Mouse (Mus musculus): ENCODE results near the gene Brms1l. TPM values are rescaled to one million over a fixed set of nuclear protein-coding genes. Genes with fewer than 3 reads are reported as not detected.
"Not testable (repeated sequence)": the region's sequence is repeated elsewhere in the genome, so short reads cannot be mapped to it uniquely, and the experiment has no call there.

Gene Brms1l
- total RNA-seq (2021), result 10 to 100 TPM; 68.9 to 71.3 TPM

DNA sequence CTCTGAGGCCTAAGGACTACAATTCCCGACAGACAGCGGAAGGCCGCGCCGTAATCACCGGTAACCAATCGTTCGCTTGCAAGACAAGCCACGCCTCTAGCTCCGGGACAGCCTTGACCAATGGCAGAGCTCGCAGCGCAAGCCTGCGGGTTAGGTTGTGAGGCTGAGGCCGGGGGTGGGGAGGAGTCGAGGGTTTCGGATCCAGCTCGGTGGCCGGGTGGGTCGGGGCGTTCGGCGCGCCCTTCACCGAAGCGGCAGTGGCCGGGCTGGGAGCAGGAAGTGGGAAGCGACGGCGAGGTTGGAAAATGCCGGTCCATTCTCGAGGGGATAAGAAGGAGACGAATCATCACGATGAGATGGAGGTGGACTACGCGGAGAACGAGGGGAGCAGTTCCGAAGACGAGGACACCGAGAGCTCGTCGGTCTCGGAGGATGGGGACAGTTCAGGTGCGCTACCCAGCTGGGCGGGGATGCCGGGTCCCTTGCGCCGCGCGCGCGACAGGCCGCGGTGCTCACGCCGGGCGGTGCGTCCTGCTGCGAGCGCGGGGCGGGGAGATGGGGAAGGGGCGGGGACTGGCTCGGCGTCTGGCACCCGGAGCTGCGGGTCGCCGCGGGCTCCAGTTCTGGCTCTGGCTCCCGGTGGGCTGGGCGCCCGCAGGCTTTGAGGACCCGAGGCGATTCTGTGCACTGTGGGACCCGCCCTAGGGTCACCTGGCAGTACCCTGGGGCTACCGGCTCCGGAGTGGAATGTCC, at the start of gene Brms1l:
TSS of gene Brms1l (plus strand) at position 126 of the 753 bp plus-strand sequence.
- peak; percentile 98 for DNase-seq
- intact Hi-C loops (cut with DNase I), result loop anchor here (10.0 kb wide), 2 partner anchors 342 to 522 kb away; partner anchors contain the start of gene Nfkbia

DNA sequence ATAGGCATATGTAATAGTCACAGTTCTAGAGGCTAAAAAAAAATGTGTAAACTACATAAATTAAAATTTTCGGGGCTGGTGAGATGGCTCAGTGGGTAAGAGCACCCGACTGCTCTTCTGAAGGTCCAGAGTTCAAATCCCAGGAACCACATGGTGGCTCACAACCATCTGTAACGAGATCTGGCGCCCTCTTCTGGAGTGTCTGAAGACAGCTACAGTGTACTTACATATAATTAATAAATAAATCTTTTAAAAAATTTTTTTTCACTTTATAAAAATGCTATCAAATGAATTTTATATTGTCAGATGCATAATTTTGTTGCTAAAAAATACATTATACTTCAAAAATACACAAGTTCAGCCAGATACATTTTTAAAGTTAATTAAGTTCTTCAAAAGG, 41.6 kb upstream of the Brms1l start:
- DNase-seq; intact Hi-C loops (cut with DNase I): not testable (repeated sequence)

DNA sequence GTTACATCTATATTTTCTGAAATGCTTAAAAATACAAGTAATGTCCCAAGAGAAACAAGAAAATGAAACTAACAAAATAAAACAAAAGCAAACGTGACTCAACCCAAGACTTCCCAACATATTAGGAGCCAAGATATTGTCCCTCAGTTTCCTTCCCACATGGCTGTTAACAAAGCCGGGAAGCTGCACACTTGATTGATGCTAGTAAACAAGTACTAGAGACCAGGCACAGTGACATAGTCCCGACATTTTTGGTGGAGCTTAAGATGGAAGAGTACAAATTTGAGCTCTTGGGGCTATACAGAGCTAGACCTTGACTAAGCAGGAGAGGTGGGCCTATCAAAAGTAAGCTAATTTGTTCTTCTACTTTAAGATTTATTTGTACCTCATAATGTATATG, 39.0 kb upstream of the Brms1l start:
- intact Hi-C loops (cut with DNase I), result no loop called here
- DNase-seq, result no peak

DNA sequence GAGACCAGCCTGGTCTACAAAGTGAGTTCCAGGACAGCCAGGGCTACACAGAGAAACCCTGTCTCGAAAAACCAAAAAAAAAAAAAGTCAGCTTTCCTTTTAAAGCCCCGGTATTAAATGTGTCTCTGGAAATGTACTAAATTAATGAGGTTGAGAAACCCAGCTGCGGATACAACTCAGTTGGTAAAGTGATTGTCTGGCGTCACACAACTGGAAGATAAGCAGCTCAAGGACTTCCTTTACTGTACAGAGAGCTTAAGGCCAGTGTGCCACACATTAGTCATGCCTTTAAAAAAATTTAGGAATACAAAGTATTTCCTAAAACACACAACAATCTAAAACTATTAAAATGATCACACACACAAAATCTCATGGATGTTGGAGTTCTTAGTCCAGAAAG, 37.4 kb upstream of the Brms1l start:
- no peak for DNase-seq
- intact Hi-C loops (cut with DNase I), result no loop called here

DNA sequence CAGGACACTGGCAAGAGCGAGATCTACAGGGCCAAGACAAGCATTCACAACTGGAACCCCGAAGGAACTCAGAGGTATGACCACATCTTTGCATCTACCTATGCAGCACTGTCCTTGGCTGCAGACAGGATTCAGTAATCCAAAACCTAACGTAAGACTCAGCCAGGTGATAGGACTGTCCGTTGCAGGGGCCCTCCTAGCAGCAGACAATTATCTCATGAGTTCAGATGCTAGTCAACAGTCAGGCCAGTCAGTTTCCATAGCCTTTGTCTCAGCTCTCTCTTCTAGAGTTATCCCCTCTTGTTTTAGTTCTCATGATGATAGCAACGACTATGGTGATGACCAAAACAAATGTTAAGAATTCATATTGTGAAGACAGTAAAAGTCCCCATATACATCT, 36.0 kb upstream of the Brms1l start:
- DNase-seq, result no peak
- intact Hi-C loops (cut with DNase I), result no loop called here

DNA sequence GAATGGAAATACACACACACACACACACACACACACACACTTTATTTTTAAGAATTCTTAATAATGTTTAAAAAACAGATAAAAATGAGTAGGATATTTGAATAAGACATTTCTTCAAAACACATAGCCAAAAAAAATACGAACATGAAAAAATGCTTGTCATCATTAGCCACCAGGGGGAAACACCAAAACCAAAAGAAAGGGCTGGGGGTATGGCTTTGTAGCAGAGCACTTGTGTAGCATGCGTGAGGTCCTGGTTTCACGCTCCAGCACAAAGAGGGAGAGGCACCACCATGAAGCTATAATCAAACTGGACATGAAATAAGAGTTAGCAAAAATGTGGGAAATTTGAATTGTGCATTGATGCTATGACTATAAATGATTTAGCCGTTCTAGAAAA, 35.0 kb upstream of the Brms1l start:
- no peak for DNase-seq
- intact Hi-C loops (cut with DNase I), result no loop called here

DNA sequence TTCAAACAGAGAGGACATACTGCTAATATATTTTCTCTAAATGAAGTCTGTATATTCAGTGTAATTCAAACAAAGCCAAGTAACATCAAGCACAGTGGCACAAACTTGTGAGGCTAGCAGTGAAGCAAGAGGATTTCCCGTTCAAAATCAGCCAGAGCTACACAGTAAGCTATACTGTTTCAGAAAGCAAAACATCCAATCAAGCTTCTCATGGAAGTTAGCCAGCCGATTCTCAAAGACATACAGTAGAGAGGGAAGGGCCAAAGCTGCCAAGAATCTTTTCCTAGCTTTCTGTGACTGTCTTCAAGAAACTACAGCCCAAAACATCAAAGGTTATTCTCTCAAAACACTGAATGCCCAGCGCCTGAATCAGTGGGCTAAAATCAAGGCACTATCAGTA, 31.1 kb upstream of the Brms1l start:
- DNase-seq, result no peak
- intact Hi-C loops (cut with DNase I), result no loop called here

DNA sequence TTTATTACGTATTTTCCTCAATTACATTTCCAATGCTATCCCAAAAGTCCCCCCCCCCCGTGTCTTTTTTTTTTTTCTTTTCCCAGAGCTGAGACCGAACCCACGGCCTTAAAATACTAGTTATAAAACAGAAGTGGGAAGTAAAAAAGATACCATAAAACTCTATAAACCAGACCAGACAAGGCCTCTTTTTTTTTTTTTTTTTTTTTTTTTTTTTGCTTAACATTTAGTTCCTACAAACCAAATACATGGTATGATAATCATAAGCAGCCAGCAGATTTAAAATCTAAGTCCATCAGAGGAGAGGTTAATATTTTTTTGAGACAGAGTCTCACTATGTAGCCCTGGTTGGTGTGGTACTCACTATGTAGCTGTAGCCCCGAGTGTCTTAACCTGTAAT, 19.6 kb upstream of the Brms1l start:
- DNase-seq, result no peak
- intact Hi-C loops (cut with DNase I), result no loop called here

DNA sequence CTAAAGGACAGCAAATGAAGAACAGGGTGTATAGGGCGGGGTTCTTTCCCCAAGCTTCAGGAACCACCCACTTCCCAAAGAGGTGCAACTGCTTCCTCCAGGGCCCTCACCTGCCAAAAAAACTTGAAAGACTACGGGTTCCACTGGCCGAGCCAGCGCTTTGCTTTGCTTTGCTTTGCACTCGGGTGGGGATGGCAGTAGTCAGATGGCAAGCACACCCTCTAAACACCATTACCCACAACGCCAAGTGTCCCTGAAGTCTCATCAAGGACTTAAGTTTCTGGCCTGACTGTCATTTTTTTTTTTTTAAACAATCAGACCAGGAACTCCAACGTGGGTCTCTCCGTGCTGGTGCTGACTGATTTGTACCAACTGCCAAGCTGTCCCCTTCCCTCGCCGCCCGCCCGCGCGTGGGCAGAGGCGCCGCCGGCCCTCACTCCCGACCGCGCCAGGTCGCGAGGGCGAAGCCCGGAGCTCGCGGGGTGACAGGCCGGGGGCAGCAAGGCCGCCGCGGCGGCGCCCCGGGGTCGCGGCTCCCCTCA, 15.9 kb upstream of the Brms1l start:
- intact Hi-C loops (cut with DNase I), result no loop called here
- DNase-seq, result peak; percentile 12

DNA sequence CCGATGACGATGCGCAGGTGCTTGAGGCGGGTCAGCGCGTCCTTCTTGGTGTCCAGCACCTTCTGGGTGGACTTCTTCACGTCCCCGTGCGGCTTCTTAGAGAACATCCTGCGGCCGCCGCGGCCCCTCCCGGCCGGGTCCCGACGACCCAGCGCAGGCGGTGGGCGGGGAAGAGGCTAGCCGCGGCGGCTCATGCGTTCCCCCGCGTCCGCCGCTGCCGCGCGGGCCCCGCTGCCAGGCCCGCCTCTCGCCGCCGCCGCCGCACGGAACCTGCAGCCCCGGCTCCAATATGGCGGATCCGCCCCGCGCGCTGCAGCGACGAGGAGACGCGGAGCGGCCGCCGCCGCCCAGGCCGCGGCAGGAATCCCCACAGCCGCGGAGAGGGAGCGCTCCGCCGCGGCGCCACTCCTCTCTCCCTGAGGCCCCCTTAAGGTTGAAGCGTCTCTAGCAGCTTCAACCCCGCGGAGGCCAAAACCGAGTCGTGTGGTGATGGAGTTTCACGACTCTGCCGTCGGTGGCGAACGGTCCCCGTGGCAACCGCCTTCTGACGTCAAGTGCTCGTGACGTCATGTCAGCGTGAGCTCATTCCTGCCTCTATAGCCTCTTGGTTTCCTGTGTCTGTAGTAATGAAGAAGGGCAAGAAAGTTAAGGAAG, 15.3 kb upstream of the Brms1l start, which contains the start of gene Ralgapa1:
TSS of gene Ralgapa1 (minus strand) at position 507 of the 654 bp plus-strand sequence.
- intact Hi-C loops (cut with DNase I), result no loop called here
- peak; percentile 92 for DNase-seq

DNA sequence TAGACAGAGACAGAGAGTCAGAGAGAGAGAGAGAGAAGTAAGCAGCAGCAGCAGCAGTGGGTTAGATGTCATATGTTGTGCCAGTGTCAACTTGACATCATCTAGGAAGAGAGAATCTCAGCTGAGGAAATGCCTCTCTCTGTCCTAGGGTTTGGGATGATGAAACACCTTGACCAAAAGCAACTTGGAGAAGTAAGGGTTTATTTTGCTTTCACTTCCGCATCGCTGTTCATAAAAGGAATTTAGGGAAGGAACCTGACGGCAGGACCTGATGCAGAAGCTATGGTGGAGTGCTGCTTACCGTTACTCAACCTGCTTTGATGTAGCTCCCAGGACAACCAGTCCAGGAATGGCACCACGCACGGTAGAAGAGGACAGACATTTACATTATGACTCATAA, 12.1 kb upstream of the Brms1l start:
- intact Hi-C loops (cut with DNase I), result no loop called here
- no peak for DNase-seq

DNA sequence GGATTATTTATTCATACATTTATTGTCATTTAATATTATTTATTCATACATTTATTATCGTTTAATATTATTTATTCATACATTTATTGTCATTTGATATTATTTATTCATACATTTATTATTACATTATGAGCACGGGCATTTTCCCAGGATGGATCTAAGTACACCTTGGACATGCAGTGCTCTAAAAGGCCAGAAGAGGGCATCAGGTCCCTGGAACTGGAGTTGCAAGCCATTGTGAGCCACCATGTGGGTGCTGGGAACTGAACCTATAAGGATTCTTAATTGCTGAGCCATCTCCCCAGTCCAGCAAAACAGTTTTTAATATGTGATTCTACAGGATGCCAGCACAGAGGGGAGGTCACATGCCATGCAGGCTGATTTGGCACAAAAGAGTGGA, 10.6 kb upstream of the Brms1l start:
- intact Hi-C loops (cut with DNase I), result no loop called here
- no peak for DNase-seq

DNA sequence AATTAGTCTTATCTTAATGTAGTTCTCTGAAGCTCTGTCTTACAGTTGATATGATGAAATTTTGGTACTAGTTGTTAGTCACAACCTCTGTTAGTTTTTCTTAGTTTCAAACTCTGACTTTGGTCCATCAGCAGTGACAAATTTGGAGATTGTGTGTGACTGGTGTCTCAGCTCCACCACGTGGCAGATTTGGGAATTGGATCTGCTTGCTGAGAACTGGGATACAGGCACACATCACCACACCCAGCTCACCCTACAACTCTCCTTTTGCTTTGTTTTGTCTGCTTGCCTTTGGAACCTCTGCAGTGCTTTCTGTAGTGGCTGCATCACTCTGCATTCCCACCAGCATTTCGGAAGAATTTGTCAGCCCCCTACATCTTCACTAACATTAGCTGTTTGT, 5.0 kb upstream of the Brms1l start:
- DNase-seq, result peak; percentile 57
- intact Hi-C loops (cut with DNase I), result loop anchor here (10.0 kb wide), 2 partner anchors 336 to 516 kb away; partner anchors contain the start of gene Nfkbia

DNA sequence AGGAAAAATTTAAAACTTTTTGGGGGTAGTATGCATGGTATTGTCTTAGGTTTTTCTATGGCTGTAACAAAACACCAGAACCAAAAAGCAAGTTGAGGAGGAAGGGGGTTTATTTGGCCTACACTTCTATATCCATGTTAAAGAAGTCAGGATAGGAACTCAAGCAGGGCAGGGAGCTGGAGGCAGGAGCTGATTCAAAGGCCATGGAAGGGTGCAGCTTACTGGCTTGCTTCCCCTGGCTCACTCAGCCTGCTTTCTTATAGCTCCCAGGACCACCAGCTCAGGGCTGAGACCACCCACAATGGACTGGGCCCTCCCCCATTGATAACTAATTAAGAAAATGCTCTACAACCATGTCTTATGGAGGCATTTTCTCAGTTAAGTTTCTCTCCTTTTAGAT, 3.2 kb upstream of the Brms1l start:
- DNase-seq, result no peak
- intact Hi-C loops (cut with DNase I), result loop anchor here (10.0 kb wide), 2 partner anchors 338 to 518 kb away; partner anchors contain the start of gene Nfkbia

DNA sequence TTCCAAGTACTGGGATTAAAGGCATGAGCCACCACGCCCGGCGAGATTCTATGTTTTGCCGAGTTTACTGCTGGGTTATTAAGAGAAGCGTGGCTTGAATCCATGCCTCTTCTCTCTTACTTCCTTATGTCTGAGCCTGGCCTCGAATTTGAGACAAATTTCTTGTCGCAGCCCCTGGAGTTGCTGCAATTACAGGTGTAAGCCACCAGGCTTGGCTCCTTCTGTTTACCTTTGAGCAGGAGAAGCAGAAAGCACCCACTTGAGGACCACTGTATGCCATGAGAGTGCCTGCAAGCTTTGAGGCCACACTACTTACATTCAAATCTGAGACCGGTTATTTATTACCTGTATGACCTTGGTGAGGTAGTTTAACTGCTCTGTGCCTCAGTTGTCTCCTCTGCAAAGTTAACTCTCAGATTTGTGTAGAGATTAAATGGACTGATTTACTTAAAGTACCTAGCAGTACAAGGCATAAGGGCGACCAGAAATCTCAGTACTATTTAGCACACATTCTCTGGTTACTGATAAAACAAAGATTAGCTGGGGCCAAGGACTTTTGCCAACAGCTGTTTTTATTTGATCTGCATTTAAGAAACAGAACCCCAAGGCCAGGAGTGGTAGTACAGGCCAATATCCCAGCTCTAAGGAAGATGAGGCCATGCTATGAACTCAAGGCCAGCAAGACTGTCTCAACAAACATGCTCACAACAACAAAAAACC, 2.1 kb upstream of the Brms1l start:
- no peak for DNase-seq
- intact Hi-C loops (cut with DNase I), result loop anchor here (10.0 kb wide), 2 partner anchors 339 to 519 kb away; partner anchors contain the start of gene Nfkbia

DNA sequence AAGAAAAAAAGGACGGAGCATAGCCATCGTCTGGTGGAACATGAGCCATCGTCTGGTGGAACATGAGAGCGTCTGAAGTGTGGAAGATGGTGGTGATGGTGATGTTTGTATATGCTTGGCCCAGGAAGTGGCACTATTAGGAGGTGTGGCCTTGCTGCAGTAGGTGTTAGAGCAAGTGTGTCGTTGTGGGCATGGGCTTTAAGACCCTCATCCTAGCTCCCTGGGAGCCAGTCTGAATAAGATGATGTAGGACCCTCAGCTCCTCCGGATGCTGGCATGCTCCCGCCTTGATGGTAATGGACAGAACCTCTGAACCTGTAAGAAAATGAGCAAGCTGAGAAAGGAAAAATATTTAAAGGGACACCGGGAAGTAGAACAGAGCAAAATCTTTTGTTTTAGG, 1.2 kb upstream of the Brms1l start:
- intact Hi-C loops (cut with DNase I), result loop anchor here (10.0 kb wide), 2 partner anchors 340 to 520 kb away; partner anchors contain the start of gene Nfkbia
- no peak for DNase-seq

DNA sequence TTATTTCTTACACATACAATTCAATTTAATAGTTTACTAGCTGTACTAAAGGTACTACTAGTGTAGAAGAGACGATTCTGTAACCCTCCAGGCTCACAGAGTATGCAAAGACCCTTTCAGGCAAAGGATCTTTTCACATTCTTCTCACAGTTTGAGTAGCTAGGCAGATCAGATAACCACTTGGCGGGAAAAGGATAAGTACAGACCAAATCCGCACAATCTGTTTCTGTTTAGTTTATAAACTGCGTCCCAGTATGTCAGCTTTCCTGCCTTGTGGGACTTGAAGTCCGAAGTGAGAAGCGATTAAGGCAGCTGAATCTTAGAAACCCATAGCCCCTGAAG, 296 bp upstream of the Brms1l start:
- intact Hi-C loops (cut with DNase I), result loop anchor here (10.0 kb wide), 2 partner anchors 341 to 521 kb away; partner anchors contain the start of gene Nfkbia
- no peak for DNase-seq

DNA sequence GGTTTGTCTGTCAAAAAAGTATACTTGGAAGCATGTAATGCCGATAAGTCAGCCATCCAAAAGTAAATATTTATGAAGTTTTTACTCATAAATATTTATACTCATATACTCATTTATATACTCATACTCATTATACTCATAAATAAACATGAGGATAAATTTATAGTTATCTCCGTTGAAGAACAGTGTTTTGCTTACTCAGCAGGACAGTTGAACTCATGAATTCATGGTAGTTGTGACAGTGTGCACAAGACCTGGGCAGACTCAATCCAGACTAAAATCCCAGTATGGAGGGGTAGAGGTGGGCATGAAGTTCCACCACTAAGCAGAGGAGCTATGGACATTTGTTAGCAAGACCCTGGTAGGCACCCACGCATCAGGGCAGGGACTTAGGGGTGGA, 1.4 kb downstream of the Brms1l start:
- intact Hi-C loops (cut with DNase I), result loop anchor here (10.0 kb wide), 2 partner anchors 343 to 523 kb away; partner anchors contain the start of gene Nfkbia
- no peak for DNase-seq

DNA sequence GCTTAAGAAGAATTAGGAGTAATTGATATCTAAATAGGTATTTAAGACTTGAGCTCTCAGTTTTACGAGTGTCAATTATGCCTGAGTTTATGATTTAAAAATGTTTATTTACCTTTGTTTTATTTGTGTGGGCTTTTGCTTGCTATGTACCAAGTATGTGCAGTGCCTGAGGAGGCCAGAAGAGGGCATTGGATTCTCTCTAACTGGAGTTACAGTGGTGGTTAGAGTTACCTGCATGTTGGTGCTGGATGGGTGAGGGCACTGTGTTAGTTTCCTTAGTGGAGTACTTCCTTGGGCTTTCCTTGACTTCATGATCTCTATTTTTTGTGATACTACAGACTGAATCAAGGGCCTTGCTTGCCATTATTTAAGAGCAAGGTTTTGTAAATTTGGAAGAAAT, 10.6 kb downstream of the Brms1l start:
- peak; percentile 13 for DNase-seq
- intact Hi-C loops (cut with DNase I), result no loop called here

DNA sequence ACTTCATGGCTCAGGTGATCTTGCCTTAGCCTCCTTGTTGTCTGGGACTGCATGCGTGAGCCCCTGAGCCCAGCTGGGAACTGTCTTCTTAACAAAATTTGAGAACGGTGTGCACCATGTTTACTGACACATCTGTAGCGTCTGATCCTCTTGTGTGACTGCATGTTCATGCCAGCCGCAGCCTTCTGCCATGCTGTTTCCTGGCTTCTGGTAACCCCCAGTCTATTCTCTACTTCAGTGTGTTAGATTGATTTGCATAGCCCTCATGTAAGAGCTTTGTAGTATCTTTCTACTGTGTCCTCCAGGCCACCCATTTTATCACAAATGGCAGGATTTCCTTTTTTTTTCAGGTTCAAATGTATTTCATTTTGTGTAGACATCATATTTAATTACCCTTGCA, 11.7 kb downstream of the Brms1l start:
- DNase-seq, result no peak
- intact Hi-C loops (cut with DNase I), result no loop called here

DNA sequence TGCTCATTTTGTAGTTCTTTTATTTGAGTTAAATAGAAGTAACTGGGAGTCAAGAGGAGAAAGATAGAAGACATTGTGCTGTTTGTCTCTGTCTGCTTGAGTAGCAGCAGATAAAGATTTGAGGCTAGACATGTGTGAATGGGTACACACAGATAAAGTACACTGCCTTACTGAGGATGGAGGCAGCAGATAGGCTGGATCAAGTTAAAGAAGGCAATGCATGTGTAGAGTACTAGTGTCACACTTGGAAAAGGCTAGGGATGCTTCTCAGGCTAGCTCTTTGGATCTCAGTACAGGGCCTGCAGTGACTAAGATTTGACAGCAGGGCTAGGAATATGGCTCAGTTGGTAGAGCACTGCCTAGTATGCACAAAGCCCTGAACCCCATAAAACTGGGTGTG, 14.5 kb downstream of the Brms1l start:
- no peak for DNase-seq
- intact Hi-C loops (cut with DNase I), result no loop called here
